Mouse (Mus musculus): ENCODE measurements around the gene Bcl2.
A peak's percentile ranks its signal among the peaks of the same experiment; 100 is the strongest.
"Not testable (repeated sequence)": the region's sequence is repeated elsewhere in the genome, so short reads cannot be mapped to it uniquely, and the experiment has no call there.

Gene Bcl2

DNA sequence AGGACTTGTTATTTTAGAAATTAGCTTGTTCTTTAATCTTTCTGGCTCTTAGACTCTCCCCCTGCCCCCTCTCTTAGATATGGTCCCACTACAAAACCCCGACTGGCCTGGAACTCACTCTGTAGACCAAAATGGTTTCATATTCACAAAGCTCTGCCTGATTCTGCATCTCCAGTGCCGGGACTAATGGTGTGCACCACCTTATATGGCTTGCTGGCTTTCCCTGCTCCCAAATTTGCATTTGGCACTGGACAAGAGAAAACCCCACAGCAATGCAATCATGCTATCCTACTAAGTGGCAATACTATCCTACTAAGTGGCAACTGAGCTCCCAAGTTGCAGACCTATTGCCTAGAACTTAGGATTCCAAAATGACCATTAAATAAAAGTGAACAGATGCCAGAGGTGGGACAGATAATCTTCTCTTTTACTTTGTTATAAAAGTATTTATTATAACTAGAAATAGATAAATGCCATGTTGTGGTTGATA lies 154.9 kb downstream of the Bcl2 start:
- no peak for DNase-seq (ENCODE audit: low spot score in 2 of 2)

DNA sequence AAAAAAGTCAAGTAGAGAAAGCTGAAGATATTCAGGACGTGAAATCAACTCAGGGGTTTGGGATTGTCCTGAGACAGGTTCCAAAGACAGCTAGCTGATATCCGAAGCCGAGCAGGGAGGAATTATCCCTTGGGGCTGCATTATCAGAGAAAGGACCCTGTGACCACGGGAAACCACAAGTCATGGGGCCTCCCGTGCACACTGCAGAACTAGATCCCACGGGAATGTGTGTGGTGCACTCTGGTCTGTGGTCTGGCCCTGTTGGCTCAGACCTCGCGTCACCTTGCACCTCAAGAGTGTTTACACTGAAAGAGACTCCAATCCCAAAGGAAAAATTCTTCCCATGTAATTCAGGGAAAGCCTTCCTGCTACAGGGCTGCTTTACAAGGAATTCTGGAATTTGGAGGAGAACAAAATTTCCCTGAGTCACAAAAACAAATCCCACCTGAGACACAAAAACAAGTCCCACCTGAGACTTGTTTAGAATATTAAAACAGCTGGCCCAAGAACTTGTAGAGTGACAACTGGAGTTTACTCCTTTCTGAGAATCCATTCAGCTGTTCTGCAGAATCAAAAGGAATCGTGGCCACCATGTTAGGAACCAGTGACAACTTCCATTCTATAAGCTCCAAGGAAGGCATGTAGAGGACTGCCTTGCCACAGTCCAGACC lies 158.4 kb downstream of the Bcl2 start:
- DNase-seq (ENCODE audit: low spot score in 2 of 2) = no peak

GRCm38 (mm10) chr1:106553846-106554802 lies 159.9 kb downstream of the Bcl2 start:
- no peak for DNase-seq (ENCODE audit: low spot score in 2 of 2)

GRCm38 (mm10) chr1:106552856-106553255 lies 161.2 kb downstream of the Bcl2 start:
- no peak for DNase-seq (ENCODE audit: low spot score in 2 of 2)

DNA sequence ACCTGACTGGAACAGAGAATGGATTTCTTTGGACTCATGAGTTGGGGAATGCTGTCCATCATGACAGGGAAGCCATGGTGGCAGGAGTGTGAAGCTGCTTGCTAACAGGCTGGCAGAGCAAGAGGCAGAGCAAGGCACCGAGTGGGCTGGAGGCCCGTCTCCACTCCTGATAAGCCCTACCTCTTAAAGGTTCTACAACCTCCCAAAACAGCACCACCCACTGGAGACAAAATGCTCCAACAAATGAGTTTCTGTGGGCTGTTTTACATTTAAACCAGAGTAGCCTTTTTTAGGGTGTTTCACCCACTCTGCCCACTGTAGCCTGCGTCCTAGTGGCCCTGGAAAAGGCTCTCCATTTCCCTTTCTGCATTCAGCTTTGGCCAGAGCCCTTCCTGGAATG lies 163.5 kb downstream of the Bcl2 start:
- no peak for DNase-seq (ENCODE audit: low spot score in 2 of 2)

- DNase-seq (ENCODE audit: low spot score in 2 of 2) = peak in 1 of 2 experiments; percentile 18
Measured at GRCm38 (mm10) chr1:106549025-106549424, 165.0 kb downstream of the Bcl2 start.

DNA sequence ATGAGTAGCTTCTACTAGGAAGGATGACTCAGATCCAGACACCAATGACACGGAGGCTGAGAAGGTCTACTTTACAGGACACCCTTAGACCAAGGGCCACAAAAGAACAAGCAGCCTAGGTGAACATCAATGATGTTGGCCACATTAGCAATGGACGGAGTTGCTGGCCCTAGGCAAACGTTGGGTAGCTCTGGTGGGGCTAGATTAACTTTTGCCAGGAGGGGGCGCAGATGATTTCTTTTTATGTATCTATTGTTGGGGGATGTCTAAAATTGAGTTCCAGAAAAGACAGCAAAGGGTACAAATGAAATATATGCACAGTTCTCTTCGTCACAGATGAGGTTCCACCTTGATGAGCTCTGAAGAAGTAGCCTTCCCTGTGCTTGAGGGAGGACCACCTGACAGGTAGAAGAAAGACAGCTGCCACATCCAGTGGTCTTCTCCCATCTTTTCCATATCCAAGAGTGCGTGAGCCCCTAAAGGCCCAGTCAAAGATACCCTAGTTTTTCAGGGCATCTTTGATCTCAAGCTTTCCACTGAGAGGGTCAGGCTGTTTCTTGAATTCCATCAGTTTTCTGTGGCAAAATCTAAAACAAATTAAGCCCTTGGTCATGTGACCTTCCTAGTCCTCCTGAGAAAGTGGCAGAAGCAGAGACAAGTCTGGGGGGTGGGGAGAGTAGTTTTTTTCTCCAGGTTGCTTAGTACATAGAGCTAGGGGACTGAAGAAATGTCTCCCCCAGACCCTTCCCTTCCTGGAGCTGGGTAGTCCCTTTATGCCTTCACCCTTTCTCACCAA lies 169.1 kb downstream of the Bcl2 start:
- DNase-seq (ENCODE audit: low spot score in 2 of 2) = peak; percentile 17 to 64

DNA sequence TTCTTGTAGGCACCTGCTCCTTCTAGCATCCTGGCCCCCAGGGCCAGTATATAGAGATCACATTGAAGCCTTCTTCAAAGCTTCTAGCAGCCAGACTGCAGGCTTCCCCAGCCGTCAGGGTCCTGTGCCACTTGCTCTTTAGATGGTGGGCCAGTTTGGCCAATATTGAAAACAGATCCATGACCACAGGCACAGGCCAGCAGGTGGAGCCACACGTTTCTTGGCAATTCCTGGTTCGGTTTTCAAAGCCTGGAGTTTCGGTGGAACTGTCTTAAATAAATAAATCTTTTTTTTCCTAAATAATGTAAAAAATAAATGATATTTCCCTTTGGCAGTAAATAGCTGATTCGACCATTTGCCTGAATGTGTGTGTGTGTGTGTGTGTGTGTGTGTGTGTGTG lies 171.3 kb downstream of the Bcl2 start:
- no peak for DNase-seq (ENCODE audit: low spot score in 2 of 2)

- DNase-seq (ENCODE audit: low spot score in 2 of 2) = no peak
Measured at GRCm38 (mm10) chr1:106541851-106542250, 172.2 kb downstream of the Bcl2 start.

GRCm38 (mm10) chr1:106540130-106540529 lies 173.9 kb downstream of the Bcl2 start:
- DNase-seq (ENCODE audit: low spot score in 2 of 2) = no peak

DNA sequence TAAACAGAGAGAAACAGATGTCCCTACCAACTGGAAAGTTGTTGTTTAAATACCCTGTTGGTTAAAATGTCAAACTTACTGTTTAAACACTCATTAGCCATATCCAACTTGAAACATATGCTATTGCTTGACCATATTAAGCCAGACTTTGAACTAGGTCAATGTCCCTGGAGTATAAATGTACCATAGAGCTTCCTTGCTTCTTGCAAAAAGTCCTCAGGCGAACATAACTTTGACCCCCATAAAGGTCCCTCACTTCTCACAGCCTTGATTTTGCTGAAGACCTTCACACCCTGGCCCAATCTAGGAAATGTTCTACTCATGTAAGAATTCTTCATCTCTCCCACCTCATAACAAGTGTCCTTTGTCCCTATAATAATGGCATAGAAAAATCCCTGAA lies 175.0 kb downstream of the Bcl2 start:
- DNase-seq (ENCODE audit: low spot score in 2 of 2) = no peak

- not testable (repeated sequence) for DNase-seq (ENCODE audit: low spot score in 2 of 2)
Measured at GRCm38 (mm10) chr1:106534835-106535234, 179.2 kb downstream of the Bcl2 start.

DNA sequence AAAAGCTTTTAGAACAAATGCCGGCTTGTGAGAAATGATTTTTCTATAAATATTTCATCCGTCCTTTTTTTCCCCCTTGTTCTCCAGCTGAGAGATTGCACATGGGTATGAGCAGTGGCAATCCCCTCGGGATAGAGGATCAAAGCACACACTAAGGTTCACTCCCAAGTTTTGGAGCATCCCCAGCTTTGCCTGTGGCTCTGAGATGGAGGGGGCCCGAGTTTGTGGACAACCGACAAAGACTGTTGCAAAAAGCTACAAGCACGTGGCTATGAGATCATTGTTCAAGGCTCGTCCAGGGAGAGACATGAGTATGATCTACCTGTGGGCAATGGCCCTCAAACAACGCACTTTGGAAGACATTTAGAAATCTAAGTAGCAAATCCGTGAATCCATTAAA lies 184.5 kb downstream of the Bcl2 start:
- DNase-seq (ENCODE audit: low spot score in 2 of 2) = no peak

DNA sequence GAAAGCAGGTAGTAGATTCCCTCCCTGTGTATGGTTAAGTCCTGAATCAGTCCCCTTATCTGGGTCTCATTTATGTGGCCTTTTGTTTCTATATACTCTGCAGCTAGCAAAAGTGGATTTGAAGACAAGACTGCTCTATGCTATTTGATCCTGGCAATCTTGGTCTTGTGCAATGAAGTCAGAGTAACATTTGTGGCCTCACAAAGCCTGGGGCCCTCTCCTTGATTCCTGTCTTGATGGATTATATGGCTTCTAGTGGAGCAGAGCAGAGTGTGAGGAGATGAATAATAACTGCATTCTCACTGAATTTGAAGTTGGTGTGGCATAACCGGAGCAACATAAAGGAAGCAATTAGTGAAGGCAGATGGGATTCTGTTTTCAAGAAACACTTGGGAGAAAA lies 186.5 kb downstream of the Bcl2 start:
- no peak for DNase-seq (ENCODE audit: low spot score in 2 of 2)

GRCm38 (mm10) chr1:106526751-106527150 lies 187.3 kb downstream of the Bcl2 start:
- DNase-seq (ENCODE audit: low spot score in 2 of 2) = no peak

DNA sequence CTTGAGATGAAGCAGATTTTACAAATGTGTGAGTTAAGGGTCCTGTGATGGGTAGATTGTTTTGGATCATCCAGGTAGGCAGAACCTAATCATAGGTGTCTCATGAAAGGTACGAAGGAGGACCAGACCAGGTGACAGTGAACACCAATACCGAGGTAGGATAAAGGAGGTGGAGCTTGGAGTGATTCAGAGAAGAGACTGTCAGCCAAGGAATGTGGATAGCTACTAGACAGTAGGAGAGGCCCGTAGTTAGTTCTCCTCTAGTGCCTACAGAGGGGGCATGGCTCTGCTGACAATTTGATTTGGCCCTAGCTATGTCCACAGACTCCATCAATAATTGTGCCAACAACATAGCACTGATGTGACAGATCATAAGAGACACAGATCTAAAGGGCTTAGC lies 188.0 kb downstream of the Bcl2 start:
- no peak for DNase-seq (ENCODE audit: low spot score in 2 of 2)

DNA sequence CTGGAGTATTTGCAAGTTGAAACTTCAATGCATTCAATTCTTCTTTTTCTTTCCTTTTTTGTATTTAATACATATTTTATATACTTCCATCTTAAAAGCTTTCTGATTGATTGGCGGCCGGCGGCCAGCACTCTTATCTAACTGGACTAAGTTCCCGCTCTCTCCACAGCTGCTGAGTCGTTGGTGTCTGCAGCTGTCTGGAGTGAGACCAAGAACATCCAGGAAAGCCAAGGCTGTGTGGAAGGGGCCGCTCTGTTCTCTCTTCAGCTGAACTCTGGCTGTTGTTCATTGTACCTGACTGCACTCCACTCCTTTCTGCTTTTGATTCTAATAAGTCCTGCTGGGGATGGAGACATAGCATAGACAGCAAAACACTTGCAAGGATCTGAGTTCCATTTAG lies 190.3 kb downstream of the Bcl2 start:
- no peak for DNase-seq (ENCODE audit: low spot score in 2 of 2)

- no peak for DNase-seq (ENCODE audit: low spot score in 2 of 2)
Measured at GRCm38 (mm10) chr1:106523009-106523408, 191.1 kb downstream of the Bcl2 start.

DNA sequence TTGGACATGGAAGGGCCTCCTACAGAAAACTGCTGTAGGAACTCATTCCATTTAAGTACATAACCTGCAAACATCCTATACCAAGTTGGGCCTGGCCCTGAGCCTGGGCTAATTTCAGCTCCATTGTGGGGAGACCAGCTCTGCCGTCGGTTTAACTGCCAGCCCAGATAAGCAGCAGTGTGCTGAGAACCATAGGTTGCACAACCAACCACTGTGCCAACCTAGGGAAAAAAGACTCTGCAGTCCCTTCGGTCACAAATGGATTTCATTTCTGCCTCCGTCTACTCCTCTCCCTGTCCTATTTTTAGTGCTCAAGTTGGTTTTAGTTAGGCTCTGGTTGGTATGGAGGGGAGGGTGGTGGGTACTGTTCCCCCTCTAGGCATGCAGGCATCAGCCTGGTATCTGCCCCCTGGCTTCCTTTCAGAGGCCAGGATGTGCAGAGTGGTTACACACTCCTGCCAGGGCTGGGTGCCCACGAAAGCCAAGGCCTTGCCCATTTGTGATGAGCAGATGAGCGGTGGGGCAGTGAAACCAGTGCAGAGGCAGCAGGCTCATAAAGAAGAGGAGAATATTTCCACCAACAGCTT lies 196.4 kb downstream of the Bcl2 start:
- DNase-seq (ENCODE audit: low spot score in 2 of 2) = no peak

GRCm38 (mm10) chr1:106517099-106517498 lies 197.0 kb downstream of the Bcl2 start:
- no peak for DNase-seq (ENCODE audit: low spot score in 2 of 2)

DNA sequence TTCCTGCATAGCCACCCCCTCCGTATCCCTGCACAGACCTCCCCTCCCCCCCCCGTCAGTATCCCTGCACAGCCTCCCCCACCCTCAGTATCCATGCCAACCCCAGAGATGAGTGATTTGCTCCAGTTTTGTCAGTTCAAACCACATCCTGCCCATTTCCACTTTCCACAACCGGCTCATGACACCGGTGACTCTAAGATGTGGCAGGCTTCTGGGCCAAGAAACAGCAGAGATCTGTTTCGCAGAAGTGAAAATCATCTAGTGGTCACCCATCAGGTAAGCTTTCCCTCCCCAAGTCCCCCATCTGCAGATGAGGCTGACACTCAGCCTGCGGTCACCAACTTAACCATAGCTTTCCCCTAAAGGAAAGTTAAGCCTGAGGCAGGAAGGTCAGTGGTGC lies 198.5 kb downstream of the Bcl2 start:
- peak; percentile 59 to 64 for DNase-seq (ENCODE audit: low spot score in 2 of 2)

Data from thymus, postnatal 10 days (tissue).